Mouse (Mus musculus) gastrocnemius, postnatal 4 days (tissue): Measurements from ENCODE around the gene Ttc21a. TPM values are rescaled to one million over a fixed set of nuclear protein-coding genes. Genes with fewer than 3 reads are reported as not detected.

Experiments used
- total RNA-seq, 2 experiments: library from RNA; stranded (reverse); gene quantifications; 2 replicates each; pipeline ENCODE4 v1.2.3; 2021

Ttc21a gene
- total RNA-seq, 2 experiments from 2014 or later, result 0.15 to 0.34 TPM

Other genes starting within 250 kb of the Ttc21a start
- under 1 TPM; 0.05 to 0.07 TPM for gene Scn10a, start 218.3 kb upstream of the Ttc21a start, total RNA-seq
- under 1 TPM in 1 of 2 experiments, not detected in 1; 0.08 TPM for gene Scn11a, start 112.2 kb upstream of the Ttc21a start, total RNA-seq
- gene Wdr48, start 42.7 kb upstream of the Ttc21a start, total RNA-seq, result 10 to 100 TPM; 28.4 to 30.0 TPM
- gene Gorasp1, start within 50 bp of the Ttc21a start, total RNA-seq, result 10 to 100 TPM; 18.8 to 25.2 TPM
- 1 to 10 TPM; 4.5 to 5.4 TPM for gene Csrnp1, start 47.1 kb downstream of the Ttc21a start, total RNA-seq
- 100 to 1,000 TPM; 101 to 111 TPM for gene Xirp1, start 86.0 kb downstream of the Ttc21a start, total RNA-seq
- 1 to 10 TPM; 5.5 to 5.6 TPM for gene Cx3cr1, start 132.3 kb downstream of the Ttc21a start, total RNA-seq
- gene Ccr8, start 154.5 kb downstream of the Ttc21a start, total RNA-seq, result not detected
- gene Slc25a38, start 172.8 kb downstream of the Ttc21a start, total RNA-seq, result 10 to 100 TPM; 10.6 TPM
- 1,000 to 10,000 TPM in 1 of 2 experiments, 100 to 1,000 TPM in 1; 833 to 1,010 TPM for gene Rpsa, start 190.1 kb downstream of the Ttc21a start, total RNA-seq
- gene Mobp, start 212.1 kb downstream of the Ttc21a start, total RNA-seq, result not detected